Mouse (Mus musculus): ENCODE data around the gene Sash1. TPM values are rescaled to one million over a fixed set of nuclear protein-coding genes. Genes with fewer than 3 reads are reported as not detected.

Sash1 gene
- polyA plus RNA-seq, 1 experiment from 2014 or later = 4.7 TPM

DNA sequence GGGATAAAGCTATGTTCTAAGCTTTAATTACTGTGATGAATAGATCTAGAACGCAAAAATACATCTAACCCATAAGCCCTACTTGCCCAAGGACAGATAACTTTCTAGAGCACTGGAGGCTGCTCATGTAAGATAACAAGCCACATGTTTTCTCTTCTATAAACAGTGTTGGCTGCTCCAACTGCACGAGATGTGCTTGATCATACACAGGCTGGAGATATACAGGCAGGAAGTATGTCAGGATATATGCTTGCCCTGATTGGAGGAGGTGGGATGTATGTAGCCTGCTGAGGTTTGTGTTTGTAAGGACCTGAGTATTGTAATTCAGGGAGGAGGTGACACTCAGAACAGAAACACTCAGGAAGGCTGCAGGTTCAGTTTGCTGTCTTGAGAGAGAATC lies 31.9 kb upstream of the Sash1 start:
- no peaks in the 10 kb centered on the region for H3K36me3 ChIP-seq
- 80% methylated on average over 2 of the region's 2 CpGs for WGBS
- H3K27me3 ChIP-seq (replicated peaks) = no peaks in the 10 kb centered on the region
- no peaks in the 10 kb centered on the region for H3K4me1 ChIP-seq
- no peak overlapping the region for H3K4me3 ChIP-seq
- no peaks in the 10 kb centered on the region for H3K9me3 ChIP-seq
- no peak overlapping the region for H3K9ac ChIP-seq
- H3K4me2 ChIP-seq (replicated peaks) = no peak overlapping the region
- no peak overlapping the region for H3K27ac ChIP-seq
- ATAC-seq (ENCODE audit: low FRiP score, low read depth) = no peak

- no peaks in the 10 kb centered on the region for H3K9me3 ChIP-seq
- no peaks in the 10 kb centered on the region for H3K4me1 ChIP-seq
- H3K4me2 ChIP-seq (replicated peaks) = no peak overlapping the region
- H3K4me3 ChIP-seq = no peak overlapping the region
- H3K9ac ChIP-seq = no peak overlapping the region
- no peaks in the 10 kb centered on the region for H3K27me3 ChIP-seq (replicated peaks)
- 89% methylated on average over 4 of the region's 4 CpGs for WGBS
- no peaks in the 10 kb centered on the region for H3K36me3 ChIP-seq
- no peak for ATAC-seq (ENCODE audit: low FRiP score, low read depth)
- H3K27ac ChIP-seq = no peak overlapping the region
Observed at GRCm38 (mm10) chr10:8917350-8917749, 31.5 kb upstream of the Sash1 start.

- no peak overlapping the region for H3K4me3 ChIP-seq
- no peaks in the 10 kb centered on the region for H3K27me3 ChIP-seq (replicated peaks)
- WGBS = 85% methylated on average over 5 of the region's 5 CpGs
- no peak for ATAC-seq (ENCODE audit: low FRiP score, low read depth)
- no peak overlapping the region for H3K9ac ChIP-seq
- H3K4me2 ChIP-seq (replicated peaks) = no peak overlapping the region
- H3K27ac ChIP-seq = no peak overlapping the region
- no peaks in the 10 kb centered on the region for H3K9me3 ChIP-seq
- H3K36me3 ChIP-seq = no peaks in the 10 kb centered on the region
- peaks cover 2% of the 10 kb centered on the region; the same call in 1 of the 2 replicates for H3K4me1 ChIP-seq
Observed at GRCm38 (mm10) chr10:8915755-8916154, 29.9 kb upstream of the Sash1 start.

DNA sequence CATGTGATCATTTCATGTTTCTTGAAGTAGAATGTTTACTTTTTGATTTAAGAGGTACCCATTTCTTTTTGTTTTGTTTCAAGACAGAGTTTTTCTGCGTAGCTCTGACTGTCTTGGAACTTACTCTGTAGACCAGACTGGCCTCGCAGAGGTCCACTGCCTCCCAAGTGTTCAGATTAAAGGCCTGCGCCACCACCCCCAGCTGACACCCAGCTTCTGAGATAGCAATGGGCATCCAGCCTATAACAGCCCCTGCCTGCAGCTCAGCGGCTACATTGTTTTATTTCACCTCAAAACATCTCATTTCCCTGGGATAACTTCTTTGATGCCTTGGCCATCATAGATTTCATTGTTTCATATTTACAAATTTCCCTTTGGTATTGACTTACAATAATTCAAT lies 28.0 kb upstream of the Sash1 start:
- no peak overlapping the region for H3K27ac ChIP-seq
- H3K9me3 ChIP-seq = no peaks in the 10 kb centered on the region

DNA sequence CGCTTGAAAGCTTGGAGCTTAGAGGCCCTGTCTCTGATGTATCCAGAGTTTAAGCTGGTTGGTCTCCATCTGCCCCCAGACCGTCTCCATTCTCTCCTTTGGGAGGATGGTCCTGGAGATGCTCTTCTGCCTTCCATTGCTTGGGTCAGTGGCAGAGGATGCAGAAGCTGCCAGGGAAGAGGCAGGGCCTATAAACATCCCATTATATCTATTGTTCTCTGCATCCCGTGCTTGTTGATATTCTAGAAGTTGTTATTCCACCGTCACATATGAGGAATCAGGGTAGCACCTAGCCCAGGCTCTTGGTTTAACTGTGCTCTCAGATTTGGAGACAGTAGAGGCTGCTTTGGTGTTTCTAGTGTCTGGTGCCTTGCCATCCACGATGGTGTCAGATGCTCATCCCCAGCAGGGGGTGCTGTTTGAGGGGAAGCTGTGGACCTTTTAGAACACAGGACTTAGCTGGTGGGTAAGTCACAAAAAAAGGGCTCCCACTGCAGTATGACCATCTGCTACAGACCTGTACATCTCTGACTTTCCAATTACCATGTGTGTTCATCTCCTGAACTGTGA lies 26.9 kb upstream of the Sash1 start:
- Histone ChIP-seq H3K9ac (no peak overlapping the region), H3K36me3 (no peaks in the 10 kb centered on the region), H3K4me2 (replicated peaks) (no peak overlapping the region), H3K4me3 (no peak overlapping the region), H3K4me1 (peaks cover 4% of the 10 kb centered on the region; the same call in 1 of the 2 replicates), H3K9me3 (no peaks in the 10 kb centered on the region), H3K27me3 (replicated peaks) (no peaks in the 10 kb centered on the region), H3K27ac (no peak overlapping the region)
- no peak for ATAC-seq (ENCODE audit: low FRiP score, low read depth)
- 78% methylated on average over 5 of the region's 5 CpGs for WGBS

More for the DNA sequence above, 28.0 kb upstream of the Sash1 start:
- WGBS = 79% methylated on average over 4 of the region's 4 CpGs
- ATAC-seq (ENCODE audit: low FRiP score, low read depth) = no peak
- Histone ChIP-seq H3K9ac (no peak overlapping the region), H3K27me3 (replicated peaks) (no peaks in the 10 kb centered on the region), H3K36me3 (no peaks in the 10 kb centered on the region), H3K4me1 (peaks cover 4% of the 10 kb centered on the region; the same call in 1 of the 2 replicates), H3K4me3 (no peak overlapping the region), H3K4me2 (replicated peaks) (no peak overlapping the region)

- H3K9me3 ChIP-seq = no peaks in the 10 kb centered on the region
- no peaks in the 10 kb centered on the region for H3K36me3 ChIP-seq
- 66% methylated on average over 4 of the region's 4 CpGs for WGBS
- ATAC-seq (ENCODE audit: low FRiP score, low read depth) = no peak
- H3K4me1 ChIP-seq = peaks cover 4% of the 10 kb centered on the region; the same call in 1 of the 2 replicates
- H3K27ac ChIP-seq = no peak overlapping the region
- H3K27me3 ChIP-seq (replicated peaks) = no peaks in the 10 kb centered on the region
- H3K4me2 ChIP-seq (replicated peaks) = no peak overlapping the region
- no peak overlapping the region for H3K4me3 ChIP-seq
- H3K9ac ChIP-seq = no peak overlapping the region
Observed at GRCm38 (mm10) chr10:8912213-8912612, 26.3 kb upstream of the Sash1 start.

DNA sequence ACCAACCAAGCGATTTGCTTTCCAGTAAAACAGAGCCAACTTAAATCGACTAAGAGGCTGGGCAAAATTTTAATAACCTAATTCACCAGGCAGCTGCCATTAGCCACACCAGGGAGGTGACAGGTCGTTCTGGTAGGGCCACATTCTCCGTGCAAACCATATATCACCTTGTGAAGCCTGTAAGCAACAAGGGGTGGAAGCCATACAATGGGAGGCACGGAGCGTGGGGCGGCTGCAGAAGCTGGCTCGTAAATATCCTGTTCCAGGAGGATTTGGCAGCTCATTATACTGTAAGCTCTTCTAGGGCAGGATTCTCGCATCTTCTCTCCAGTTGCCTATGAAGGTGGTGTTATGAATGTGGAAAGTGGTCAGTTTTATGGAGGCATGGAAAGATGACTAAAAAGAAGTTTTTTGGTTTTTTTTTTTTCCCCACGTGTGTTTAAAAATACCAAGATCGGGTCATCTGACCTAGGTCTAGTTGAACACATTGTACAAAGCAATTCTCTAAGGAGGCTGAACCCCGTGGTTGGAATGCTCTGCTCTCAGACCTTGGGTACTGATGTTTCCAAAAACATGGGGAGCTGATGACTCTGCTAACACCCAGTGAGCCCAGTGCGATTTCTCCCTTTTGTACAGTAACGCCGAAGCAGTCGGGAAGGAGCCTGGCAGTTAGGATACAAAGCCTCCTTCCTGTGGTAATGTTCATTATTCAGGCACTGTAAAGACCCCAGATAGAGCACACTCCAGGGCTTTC lies 24.5 kb upstream of the Sash1 start:
- Histone ChIP-seq H3K4me3 (no peak overlapping the region), H3K27me3 (replicated peaks) (no peaks in the 10 kb centered on the region), H3K9me3 (no peaks in the 10 kb centered on the region), H3K4me1 (peaks cover 4% of the 10 kb centered on the region; the same call in 1 of the 2 replicates), H3K9ac (no peak overlapping the region), H3K36me3 (no peaks in the 10 kb centered on the region), H3K27ac (no peak overlapping the region), H3K4me2 (replicated peaks) (no peak overlapping the region)
- peak; percentile 48; the same call in 1 of the 2 replicates for ATAC-seq (ENCODE audit: low FRiP score, low read depth)
- 39% methylated on average over 16 of the region's 16 CpGs for WGBS

- no peaks in the 10 kb centered on the region for H3K9me3 ChIP-seq
- H3K27me3 ChIP-seq (replicated peaks) = no peaks in the 10 kb centered on the region
- H3K9ac ChIP-seq = no peak overlapping the region
- H3K27ac ChIP-seq = no peak overlapping the region
- no peak overlapping the region for H3K4me3 ChIP-seq
- H3K4me2 ChIP-seq (replicated peaks) = no peak overlapping the region
- WGBS = 93% methylated on average over 6 of the region's 6 CpGs
- no peaks in the 10 kb centered on the region for H3K36me3 ChIP-seq
- ATAC-seq (ENCODE audit: low FRiP score, low read depth) = no peak
- no peaks in the 10 kb centered on the region for H3K4me1 ChIP-seq
Observed at GRCm38 (mm10) chr10:8903086-8903485, 17.2 kb upstream of the Sash1 start.

- no peaks in the 10 kb centered on the region for H3K27me3 ChIP-seq (replicated peaks)
- no peaks in the 10 kb centered on the region for H3K4me1 ChIP-seq
- no peak overlapping the region for H3K4me2 ChIP-seq (replicated peaks)
- no peaks in the 10 kb centered on the region for H3K36me3 ChIP-seq
- no peaks in the 10 kb centered on the region for H3K9me3 ChIP-seq
- no peak overlapping the region for H3K27ac ChIP-seq
- ATAC-seq (ENCODE audit: low FRiP score, low read depth) = no peak
- H3K9ac ChIP-seq = no peak overlapping the region
- no peak overlapping the region for H3K4me3 ChIP-seq
- 83% methylated on average over 7 of the region's 7 CpGs for WGBS
Observed at GRCm38 (mm10) chr10:8902412-8902811, 16.5 kb upstream of the Sash1 start.

- H3K27ac ChIP-seq = no peak overlapping the region
- no peaks in the 10 kb centered on the region for H3K27me3 ChIP-seq (replicated peaks)
- no peaks in the 10 kb centered on the region for H3K9me3 ChIP-seq
- H3K36me3 ChIP-seq = no peaks in the 10 kb centered on the region
- no peak overlapping the region for H3K4me3 ChIP-seq
- no peak overlapping the region for H3K9ac ChIP-seq
- ATAC-seq (ENCODE audit: low FRiP score, low read depth) = no peak
- H3K4me2 ChIP-seq (replicated peaks) = no peak overlapping the region
- no peaks in the 10 kb centered on the region for H3K4me1 ChIP-seq
- WGBS = 83% methylated on average over 8 of the region's 8 CpGs
Observed at GRCm38 (mm10) chr10:8898831-8899511, 13.1 kb upstream of the Sash1 start.

DNA sequence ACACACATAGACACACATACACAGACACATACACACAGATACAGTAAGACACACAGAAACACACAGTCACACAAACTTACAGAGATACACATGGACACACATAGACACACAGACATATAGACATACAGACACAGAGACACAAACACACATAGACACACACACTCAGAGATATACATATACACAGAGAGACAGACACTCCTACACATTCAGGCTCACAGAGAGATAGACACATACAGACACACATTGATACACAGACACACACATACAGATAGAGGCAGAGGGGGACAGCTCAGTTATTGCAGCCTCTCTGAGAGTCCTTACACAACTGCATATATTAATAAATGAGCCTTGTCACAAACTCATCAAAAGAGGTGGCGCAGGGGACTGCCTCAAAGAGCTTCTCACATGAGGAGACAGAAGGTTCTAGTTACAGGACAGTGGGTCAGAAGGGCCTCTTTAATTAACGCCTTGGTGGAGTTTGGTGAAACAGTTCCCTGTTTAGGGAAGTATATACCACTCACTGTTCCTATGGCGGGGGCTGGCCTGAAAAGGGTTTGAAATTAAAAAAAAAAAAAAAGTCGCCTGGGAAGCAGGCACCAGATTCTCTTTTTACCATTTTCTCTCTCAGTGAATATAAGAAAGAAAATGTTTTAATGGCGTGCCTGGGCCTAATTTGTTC lies 12.4 kb upstream of the Sash1 start:
- H3K9ac ChIP-seq = no peak overlapping the region
- H3K36me3 ChIP-seq = no peaks in the 10 kb centered on the region
- H3K4me3 ChIP-seq = no peak overlapping the region
- ATAC-seq (ENCODE audit: low FRiP score, low read depth) = no peak
- H3K4me1 ChIP-seq = no peaks in the 10 kb centered on the region
- H3K27ac ChIP-seq = no peak overlapping the region
- 70% methylated on average over 5 of the region's 5 CpGs for WGBS
- H3K27me3 ChIP-seq (replicated peaks) = no peaks in the 10 kb centered on the region
- H3K4me2 ChIP-seq (replicated peaks) = no peak overlapping the region
- no peaks in the 10 kb centered on the region for H3K9me3 ChIP-seq

- no peaks in the 10 kb centered on the region for H3K36me3 ChIP-seq
- 92% methylated on average over 6 of the region's 6 CpGs for WGBS
- no peak overlapping the region for H3K9ac ChIP-seq
- no peaks in the 10 kb centered on the region for H3K27me3 ChIP-seq (replicated peaks)
- no peaks in the 10 kb centered on the region for H3K9me3 ChIP-seq
- H3K4me1 ChIP-seq = no peaks in the 10 kb centered on the region
- ATAC-seq (ENCODE audit: low FRiP score, low read depth) = no peak
- no peak overlapping the region for H3K4me3 ChIP-seq
- H3K4me2 ChIP-seq (replicated peaks) = no peak overlapping the region
- H3K27ac ChIP-seq = no peak overlapping the region
Observed at GRCm38 (mm10) chr10:8894965-8895515, 9.2 kb upstream of the Sash1 start.

Data from neural tube, embryonic 12.5 days (tissue).